Mouse (Mus musculus): ENCODE measurements at regions not wholly inside any gene's neighbourhood (a gene's known extent, or its start where the extent isn't known, plus 50 kb on each side); places are given as distances from the start of the nearest gene placed in this dataset.

- DNase-seq (ENCODE audit: low spot score) (no peak), ATAC-seq (replicated peaks; ENCODE audit: insufficient number of reproducible peaks, low FRiP score, low TSS enrichment, low read depth) (no peak)
- H3K36me3 ChIP-seq (replicated peaks; ENCODE audit: control insufficient read depth, insufficient read depth, low read depth, low read length) = no peaks in the 10 kb centered on the region
- 84% methylated on average over 3 of the region's 3 CpGs for WGBS
- H3K4me3 ChIP-seq (ENCODE audit: low read depth, low read length) = no peak overlapping the region
- H3K4me1 ChIP-seq (ENCODE audit: control insufficient read depth, insufficient read depth, low read length) = no peaks in the 10 kb centered on the region
- H3K9me3 ChIP-seq (replicated peaks; ENCODE audit: control insufficient read depth, low read length) = no peaks in the 10 kb centered on the region
- H3K27ac ChIP-seq (replicated peaks; ENCODE audit: low read depth, low read length) = no peak overlapping the region
- no peak overlapping the region for H3K9ac ChIP-seq (replicated peaks; ENCODE audit: low read length)
- H3K27me3 ChIP-seq (ENCODE audit: control insufficient read depth, insufficient read depth, low read length) = no peaks in the 10 kb centered on the region
- H3K4me2 ChIP-seq (ENCODE audit: low read depth, low read length) = no peak overlapping the region
Observed at GRCm38 (mm10) chr7:115084711-115085380, 341.4 kb downstream of the Insc start.

GRCm38 (mm10) chr7:115086542-115087448 lies 343.3 kb downstream of the Insc start:
- no peak for ATAC-seq (replicated peaks; ENCODE audit: insufficient number of reproducible peaks, low FRiP score, low TSS enrichment, low read depth)
- no peak overlapping the region for H3K27ac ChIP-seq (replicated peaks; ENCODE audit: low read depth, low read length)
- no peaks in the 10 kb centered on the region for H3K36me3 ChIP-seq (replicated peaks; ENCODE audit: control insufficient read depth, insufficient read depth, low read depth, low read length)
- no peak overlapping the region for H3K4me3 ChIP-seq (ENCODE audit: low read depth, low read length)
- no peaks in the 10 kb centered on the region for H3K27me3 ChIP-seq (ENCODE audit: control insufficient read depth, insufficient read depth, low read length)
- H3K9me3 ChIP-seq (replicated peaks; ENCODE audit: control insufficient read depth, low read length) = no peaks in the 10 kb centered on the region
- H3K4me2 ChIP-seq (ENCODE audit: low read depth, low read length) = no peak overlapping the region
- H3K9ac ChIP-seq (replicated peaks; ENCODE audit: low read length) = no peak overlapping the region
- DNase-seq (ENCODE audit: low spot score) = no peak
- 81% methylated on average over 4 of the region's 4 CpGs for WGBS
- no peaks in the 10 kb centered on the region for H3K4me1 ChIP-seq (ENCODE audit: control insufficient read depth, insufficient read depth, low read length)

- Histone ChIP-seq H3K9me3 (replicated peaks; ENCODE audit: control insufficient read depth, low read length) (no peaks in the 10 kb centered on the region), H3K27ac (replicated peaks; ENCODE audit: low read depth, low read length) (no peak overlapping the region), H3K36me3 (replicated peaks; ENCODE audit: control insufficient read depth, insufficient read depth, low read depth, low read length) (no peaks in the 10 kb centered on the region), H3K9ac (replicated peaks; ENCODE audit: low read length) (no peak overlapping the region), H3K27me3 (ENCODE audit: control insufficient read depth, insufficient read depth, low read length) (no peaks in the 10 kb centered on the region), H3K4me1 (ENCODE audit: control insufficient read depth, insufficient read depth, low read length) (no peaks in the 10 kb centered on the region), H3K4me3 (ENCODE audit: low read depth, low read length) (no peak overlapping the region), H3K4me2 (ENCODE audit: low read depth, low read length) (no peak overlapping the region)
- ATAC-seq (replicated peaks; ENCODE audit: insufficient number of reproducible peaks, low FRiP score, low TSS enrichment, low read depth) = no peak
- WGBS = 87% methylated on average over 3 of the region's 3 CpGs
- DNase-seq (ENCODE audit: low spot score) = no peak
Observed at GRCm38 (mm10) chr7:115092481-115093050, 349.1 kb downstream of the Insc start.

GRCm38 (mm10) chr7:115106041-115106440 lies 362.5 kb downstream of the Insc start:
- H3K27ac ChIP-seq (replicated peaks; ENCODE audit: low read depth, low read length) = no peak overlapping the region

GRCm38 (mm10) chr7:115112282-115112681 lies 368.8 kb downstream of the Insc start:
- H3K9ac ChIP-seq (replicated peaks; ENCODE audit: low read length) = no peak overlapping the region
- no peaks in the 10 kb centered on the region for H3K4me1 ChIP-seq (ENCODE audit: control insufficient read depth, insufficient read depth, low read length)
- H3K27ac ChIP-seq (replicated peaks; ENCODE audit: low read depth, low read length) = no peak overlapping the region
- H3K4me2 ChIP-seq (ENCODE audit: low read depth, low read length) = no peak overlapping the region
- H3K4me3 ChIP-seq (ENCODE audit: low read depth, low read length) = no peak overlapping the region
- no peak for ATAC-seq (replicated peaks; ENCODE audit: insufficient number of reproducible peaks, low FRiP score, low TSS enrichment, low read depth)
- no peaks in the 10 kb centered on the region for H3K36me3 ChIP-seq (replicated peaks; ENCODE audit: control insufficient read depth, insufficient read depth, low read depth, low read length)
- H3K27me3 ChIP-seq (ENCODE audit: control insufficient read depth, insufficient read depth, low read length) = no peaks in the 10 kb centered on the region
- 52% methylated on average over 3 of the region's 3 CpGs for WGBS
- no peak for DNase-seq (ENCODE audit: low spot score)
- no peaks in the 10 kb centered on the region for H3K9me3 ChIP-seq (replicated peaks; ENCODE audit: control insufficient read depth, low read length)

More at GRCm38 (mm10) chr7:115106041-115106440, 362.5 kb downstream of the Insc start:
- 83% methylated on average over 2 of the region's 2 CpGs for WGBS
- no peak for DNase-seq (ENCODE audit: low spot score)
- no peaks in the 10 kb centered on the region for H3K27me3 ChIP-seq (ENCODE audit: control insufficient read depth, insufficient read depth, low read length)
- ATAC-seq (replicated peaks; ENCODE audit: insufficient number of reproducible peaks, low FRiP score, low TSS enrichment, low read depth) = no peak
- H3K36me3 ChIP-seq (replicated peaks; ENCODE audit: control insufficient read depth, insufficient read depth, low read depth, low read length) = no peaks in the 10 kb centered on the region
- H3K9me3 ChIP-seq (replicated peaks; ENCODE audit: control insufficient read depth, low read length) = no peaks in the 10 kb centered on the region
- H3K4me2 ChIP-seq (ENCODE audit: low read depth, low read length) = no peak overlapping the region
- H3K4me3 ChIP-seq (ENCODE audit: low read depth, low read length) = no peak overlapping the region
- no peaks in the 10 kb centered on the region for H3K4me1 ChIP-seq (ENCODE audit: control insufficient read depth, insufficient read depth, low read length)
- no peak overlapping the region for H3K9ac ChIP-seq (replicated peaks; ENCODE audit: low read length)

- ATAC-seq (replicated peaks; ENCODE audit: insufficient number of reproducible peaks, low FRiP score, low TSS enrichment, low read depth) (no peak), DNase-seq (ENCODE audit: low spot score) (no peak)
- Histone ChIP-seq H3K27me3 (ENCODE audit: control insufficient read depth, insufficient read depth, low read length) (no peaks in the 10 kb centered on the region), H3K4me1 (ENCODE audit: control insufficient read depth, insufficient read depth, low read length) (no peaks in the 10 kb centered on the region), H3K27ac (replicated peaks; ENCODE audit: low read depth, low read length) (no peak overlapping the region), H3K4me2 (ENCODE audit: low read depth, low read length) (no peak overlapping the region), H3K36me3 (replicated peaks; ENCODE audit: control insufficient read depth, insufficient read depth, low read depth, low read length) (no peaks in the 10 kb centered on the region), H3K9ac (replicated peaks; ENCODE audit: low read length) (no peak overlapping the region), H3K9me3 (replicated peaks; ENCODE audit: control insufficient read depth, low read length) (no peaks in the 10 kb centered on the region), H3K4me3 (ENCODE audit: low read depth, low read length) (no peak overlapping the region)
- 69% methylated on average over 2 of the region's 2 CpGs for WGBS
Observed at GRCm38 (mm10) chr7:115123283-115123682, 379.8 kb downstream of the Insc start.

- DNase-seq (ENCODE audit: low spot score) (peak; percentile 27), ATAC-seq (replicated peaks; ENCODE audit: insufficient number of reproducible peaks, low FRiP score, low TSS enrichment, low read depth) (no peak)
- H3K4me3 ChIP-seq (ENCODE audit: low read depth, low read length) = no peak overlapping the region
- no peaks in the 10 kb centered on the region for H3K36me3 ChIP-seq (replicated peaks; ENCODE audit: control insufficient read depth, insufficient read depth, low read depth, low read length)
- H3K9ac ChIP-seq (replicated peaks; ENCODE audit: low read length) = no peak overlapping the region
- H3K4me1 ChIP-seq (ENCODE audit: control insufficient read depth, insufficient read depth, low read length) = no peaks in the 10 kb centered on the region
- H3K9me3 ChIP-seq (replicated peaks; ENCODE audit: control insufficient read depth, low read length) = no peaks in the 10 kb centered on the region
- no peak overlapping the region for H3K4me2 ChIP-seq (ENCODE audit: low read depth, low read length)
- 39% methylated on average over 3 of the region's 3 CpGs for WGBS
- H3K27ac ChIP-seq (replicated peaks; ENCODE audit: low read depth, low read length) = no peak overlapping the region
- H3K27me3 ChIP-seq (ENCODE audit: control insufficient read depth, insufficient read depth, low read length) = no peaks in the 10 kb centered on the region
Observed at GRCm38 (mm10) chr7:115129001-115129400, 385.5 kb downstream of the Insc start.
